Mouse (Mus musculus) heart, adult 18-20 months (tissue): ENCODE data around the gene Smg1. TPM values are rescaled to one million over a fixed set of nuclear protein-coding genes. Genes with fewer than 3 reads are reported as not detected.

Experiments
- DNase-seq, 2 experiments: peaks; one replicate each; pipeline ENCODE4 v3.0.0; 2021 to 2022; ENCODE audit warnings: mixed read lengths in 1 of 2
- total RNA-seq, 2 experiments: library from RNA; stranded (reverse); gene quantifications; 2 replicates each; pipeline ENCODE4 v1.2.3; 2021

Gene Smg1
- total RNA-seq, 2 experiments from 2014 or later: 33.4 to 39.3 TPM

- no peak for DNase-seq
These were observed 139.7 kb downstream of the Smg1 start for GRCm38 (mm10) chr7:118103462-118104379.

GRCm38 (mm10) chr7:118102678-118103461 is 140.6 kb downstream of the Smg1 start:
- DNase-seq: no peak

DNA sequence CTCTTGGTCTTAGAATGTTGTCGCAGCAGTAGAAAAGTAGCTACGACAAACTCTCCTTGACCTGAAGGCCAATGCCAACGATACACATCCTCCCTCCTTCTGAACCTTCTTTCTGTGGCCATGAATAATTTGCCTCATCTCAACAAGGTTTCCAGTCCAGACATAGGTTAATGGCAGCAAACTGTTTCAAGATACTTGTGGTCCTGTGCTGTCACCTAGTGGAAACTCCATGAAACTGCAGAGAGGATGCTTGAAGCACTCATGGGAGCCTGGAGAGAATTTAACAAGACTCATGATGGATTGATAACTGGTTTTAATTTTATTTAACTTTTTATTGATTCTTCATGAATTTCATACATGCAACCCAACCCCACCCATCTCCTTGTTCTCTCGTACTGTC is 141.2 kb downstream of the Smg1 start:
- peak; percentile 18 to 50 for DNase-seq

GRCm38 (mm10) chr7:118097615-118098014 is 145.9 kb downstream of the Smg1 start:
- no peak for DNase-seq

Other genes with a start within 250 kb of the Smg1 start
- 100 to 1,000 TPM; 557 to 604 TPM for gene Rps15a, start 127.5 kb downstream of the Smg1 start, total RNA-seq
- gene Arl6ip1, start 114.0 kb downstream of the Smg1 start, total RNA-seq: 10 to 100 TPM; 33.9 to 34.3 TPM
- gene Syt17, start 204.6 kb upstream of the Smg1 start, total RNA-seq: 1 to 10 TPM in 1 of 2 experiments, under 1 TPM in 1; 0.57 to 1.2 TPM
- 10 to 100 TPM; 19.1 to 23.7 TPM for gene Itpripl2, start 248.3 kb upstream of the Smg1 start, total RNA-seq